Mouse (Mus musculus): ENCODE results near the gene Mcm7.
"Not testable (repeated sequence)": the region's sequence is repeated elsewhere in the genome, so short reads cannot be mapped to it uniquely, and the experiment has no call there.

Mcm7 gene

DNA sequence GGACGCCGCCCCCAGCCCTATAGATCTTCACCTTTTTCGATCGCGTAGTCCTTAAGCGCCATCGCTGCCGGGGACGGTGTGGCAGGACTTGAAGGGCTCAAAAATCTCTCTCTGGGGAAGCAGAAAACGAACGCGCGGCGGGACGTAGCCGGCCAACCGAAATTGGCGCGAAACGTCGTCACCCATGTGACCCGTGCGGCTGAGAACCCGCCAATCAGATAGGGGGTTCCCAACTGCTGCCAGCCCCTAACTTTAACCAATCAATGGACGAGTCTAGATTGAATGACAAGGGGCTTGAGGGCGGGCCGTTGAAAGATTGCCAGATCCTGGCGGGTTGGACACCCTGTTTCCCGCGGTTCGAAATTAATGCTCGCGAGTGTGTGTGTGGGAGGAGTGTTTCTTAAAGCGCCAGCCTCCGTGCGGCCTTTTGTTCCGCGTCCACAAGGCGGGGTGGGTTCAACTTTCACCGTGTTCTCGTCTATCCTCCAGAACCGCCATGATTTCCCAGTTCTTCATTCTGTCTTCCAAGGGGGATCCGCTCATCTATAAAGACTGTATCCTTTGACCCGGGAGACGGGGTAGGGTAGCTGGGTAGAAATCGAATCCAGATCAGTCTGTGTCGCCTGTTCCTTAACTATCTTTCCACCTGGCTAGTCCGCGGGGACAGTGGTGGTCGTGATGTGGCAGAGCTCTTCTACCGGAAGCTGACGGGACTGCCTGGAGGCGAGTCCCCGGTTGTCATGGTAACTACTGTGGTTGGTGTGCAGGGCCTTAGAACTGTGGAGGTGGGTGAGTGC lies at the start of gene Mcm7, which contains the start of gene Ap4m1:
TSS of gene Mcm7 (minus strand) at position 728 of the 797 bp plus-strand sequence.
TSS of gene Ap4m1 (plus strand) at position 308 of the 797 bp plus-strand sequence.
- DNase-seq, result peak; percentile 99

DNA sequence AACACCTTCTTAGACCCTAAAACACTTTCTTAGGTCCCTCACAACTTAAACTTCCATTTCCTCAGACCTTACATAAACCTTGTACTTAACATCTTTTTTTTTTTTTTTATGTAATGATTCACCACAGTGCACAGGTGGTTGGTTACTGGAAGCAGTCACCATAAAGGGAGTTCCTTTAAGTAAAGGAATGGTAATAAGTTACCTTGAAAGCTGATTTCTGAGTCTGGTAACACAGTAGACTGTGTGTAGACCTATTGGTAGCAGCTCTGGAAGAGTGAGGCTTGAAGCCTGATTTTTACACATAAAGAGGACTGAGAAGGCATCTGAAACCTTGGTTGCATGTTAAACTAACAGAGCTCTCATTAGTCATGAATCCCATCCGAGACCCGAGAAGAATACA lies 47.6 kb upstream of the Mcm7 start:
- no peak for DNase-seq

DNA sequence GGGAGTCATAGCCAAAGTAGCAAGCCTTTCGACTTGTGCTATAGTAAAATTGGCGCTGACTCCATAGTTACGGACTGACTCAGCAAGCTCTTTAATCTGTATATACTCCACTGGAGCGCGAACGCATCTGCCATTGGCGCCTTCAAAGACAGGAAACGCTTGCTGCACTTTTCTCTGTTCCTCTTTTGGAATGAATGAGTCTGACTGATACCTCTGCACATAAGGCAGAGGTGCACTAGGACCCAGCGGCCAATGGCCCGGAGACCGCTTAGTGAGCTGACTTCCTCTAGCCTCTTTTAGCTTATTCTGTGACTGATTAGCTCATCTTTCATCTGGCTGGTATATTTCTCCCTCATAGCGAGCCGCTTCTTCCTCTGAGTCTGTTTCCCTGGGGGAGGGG lies 44.4 kb upstream of the Mcm7 start:
- DNase-seq, result not testable (repeated sequence)

DNA sequence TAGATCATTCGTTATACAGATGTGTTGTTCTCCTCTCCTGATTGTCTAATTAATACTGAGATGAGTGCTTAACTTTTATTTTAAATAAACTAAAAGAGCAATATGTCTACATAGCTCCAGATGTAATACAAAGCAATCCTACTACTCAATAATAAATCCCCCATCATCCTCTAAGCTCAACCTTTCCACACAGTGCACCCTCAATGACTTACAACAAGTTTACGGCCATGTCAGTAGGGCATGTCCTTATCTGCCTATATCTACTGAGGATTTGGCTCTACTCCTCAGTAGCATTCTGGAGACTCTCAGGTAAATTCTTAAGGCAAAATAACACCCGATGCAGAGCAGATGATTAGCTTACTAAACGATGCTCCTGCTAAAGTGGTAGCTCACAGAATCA lies 35.7 kb upstream of the Mcm7 start:
- DNase-seq, result no peak

DNA sequence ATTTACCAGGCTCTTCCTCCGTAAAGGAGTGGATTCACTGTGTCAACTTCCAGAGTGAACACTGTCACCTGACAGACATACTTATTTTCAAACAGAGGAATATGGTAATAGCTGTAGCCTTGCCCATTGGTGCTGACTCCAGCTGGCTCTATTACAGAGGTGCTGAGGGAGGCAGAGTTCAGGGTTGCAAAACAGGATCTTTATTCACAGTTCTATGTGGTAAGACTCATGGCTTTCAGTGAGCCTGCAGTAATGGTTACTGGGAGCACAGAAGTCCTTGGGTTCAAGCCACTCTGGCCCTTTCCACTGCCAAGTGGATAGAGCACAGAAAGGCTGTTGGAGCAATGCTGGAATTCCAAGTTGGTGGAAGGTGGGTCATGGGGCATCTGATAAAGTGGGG lies 35.0 kb upstream of the Mcm7 start:
- DNase-seq, result no peak

DNA sequence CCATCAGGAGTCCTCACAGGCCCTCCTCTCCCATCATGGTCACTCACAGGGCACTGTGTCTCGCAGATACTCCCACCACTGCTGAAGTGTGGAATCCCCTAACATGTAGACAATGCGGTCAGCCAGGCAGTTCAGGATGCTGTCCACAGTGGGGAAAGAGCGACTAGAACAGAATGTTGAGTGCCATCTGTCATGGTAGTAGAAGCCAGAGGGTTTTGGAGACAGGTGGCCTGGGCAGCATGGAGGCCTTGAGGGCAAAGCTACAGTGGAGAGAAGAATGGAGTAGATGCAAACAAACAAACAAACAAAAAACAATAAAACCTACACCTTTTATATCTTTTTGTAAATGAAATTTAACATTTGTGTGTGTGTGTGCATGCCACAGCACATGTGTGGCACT lies 29.9 kb upstream of the Mcm7 start:
- no peak for DNase-seq

DNA sequence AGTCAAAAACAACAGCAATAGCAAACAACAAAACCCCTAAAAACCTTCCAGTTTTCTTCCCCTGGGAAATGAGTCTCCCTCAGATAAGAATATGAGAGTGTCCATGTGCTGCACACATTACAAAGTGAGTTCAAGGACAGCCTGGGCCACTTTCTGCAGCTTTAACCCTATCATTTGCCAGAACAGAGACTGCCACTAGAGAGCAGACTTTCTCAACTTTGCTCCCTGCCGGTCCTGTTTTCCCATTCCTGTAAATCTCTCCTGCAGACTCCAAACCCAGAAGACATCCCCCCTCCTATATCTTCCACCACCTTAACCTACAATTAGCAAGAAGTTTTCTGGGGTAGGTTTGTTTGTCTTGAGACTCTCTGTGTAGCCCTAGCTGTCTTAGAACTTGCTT lies 27.4 kb upstream of the Mcm7 start:
- DNase-seq, result peak; percentile 39

DNA sequence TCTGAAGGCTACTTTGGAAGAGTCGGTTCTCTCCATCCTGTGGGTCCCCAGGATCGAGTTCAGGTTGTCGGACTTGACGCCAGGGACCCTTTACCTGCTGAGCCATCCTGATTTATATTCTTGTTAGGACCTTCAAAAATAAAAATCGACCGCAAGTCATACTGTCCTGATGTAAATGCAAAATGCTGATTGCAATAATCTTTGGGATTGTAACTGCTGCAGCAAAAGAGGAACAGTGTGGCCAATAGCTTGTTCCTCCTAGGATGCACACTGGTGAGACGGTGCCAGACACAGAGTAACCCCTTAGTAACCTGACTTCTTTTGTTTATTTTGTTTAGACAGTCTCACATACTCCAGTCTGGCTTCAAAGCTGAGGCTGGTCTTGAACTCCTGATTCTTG lies 23.2 kb upstream of the Mcm7 start:
- DNase-seq, result no peak

DNA sequence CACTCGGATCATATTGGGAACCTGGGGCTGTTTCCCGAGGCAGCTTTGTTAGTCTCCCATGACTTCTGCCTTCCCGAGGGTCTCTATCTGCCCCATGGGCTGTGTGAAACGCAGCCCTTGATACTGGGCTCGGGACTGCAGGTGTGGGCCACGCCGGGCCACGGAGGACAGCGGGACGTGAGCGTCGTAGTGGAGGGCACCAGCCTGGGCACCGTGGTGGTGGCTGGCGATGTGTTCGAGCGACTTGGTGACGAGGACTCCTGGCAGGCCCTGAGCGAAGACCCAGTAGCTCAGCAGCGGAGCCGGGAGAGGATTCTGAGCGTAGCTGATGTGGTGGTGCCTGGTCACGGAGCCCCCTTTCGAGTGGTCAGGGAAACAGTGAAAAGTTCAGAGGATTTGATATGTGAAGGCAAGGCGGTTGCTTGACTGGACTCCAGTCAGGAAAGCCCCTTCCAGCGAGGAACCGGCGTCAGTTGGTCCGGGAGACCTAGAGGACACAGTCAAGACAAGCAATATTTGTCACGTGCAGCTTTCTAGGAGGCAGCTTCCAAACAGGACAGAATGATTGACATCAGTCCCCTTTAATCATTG lies 22.6 kb upstream of the Mcm7 start:
- peak; percentile 46 for DNase-seq

DNA sequence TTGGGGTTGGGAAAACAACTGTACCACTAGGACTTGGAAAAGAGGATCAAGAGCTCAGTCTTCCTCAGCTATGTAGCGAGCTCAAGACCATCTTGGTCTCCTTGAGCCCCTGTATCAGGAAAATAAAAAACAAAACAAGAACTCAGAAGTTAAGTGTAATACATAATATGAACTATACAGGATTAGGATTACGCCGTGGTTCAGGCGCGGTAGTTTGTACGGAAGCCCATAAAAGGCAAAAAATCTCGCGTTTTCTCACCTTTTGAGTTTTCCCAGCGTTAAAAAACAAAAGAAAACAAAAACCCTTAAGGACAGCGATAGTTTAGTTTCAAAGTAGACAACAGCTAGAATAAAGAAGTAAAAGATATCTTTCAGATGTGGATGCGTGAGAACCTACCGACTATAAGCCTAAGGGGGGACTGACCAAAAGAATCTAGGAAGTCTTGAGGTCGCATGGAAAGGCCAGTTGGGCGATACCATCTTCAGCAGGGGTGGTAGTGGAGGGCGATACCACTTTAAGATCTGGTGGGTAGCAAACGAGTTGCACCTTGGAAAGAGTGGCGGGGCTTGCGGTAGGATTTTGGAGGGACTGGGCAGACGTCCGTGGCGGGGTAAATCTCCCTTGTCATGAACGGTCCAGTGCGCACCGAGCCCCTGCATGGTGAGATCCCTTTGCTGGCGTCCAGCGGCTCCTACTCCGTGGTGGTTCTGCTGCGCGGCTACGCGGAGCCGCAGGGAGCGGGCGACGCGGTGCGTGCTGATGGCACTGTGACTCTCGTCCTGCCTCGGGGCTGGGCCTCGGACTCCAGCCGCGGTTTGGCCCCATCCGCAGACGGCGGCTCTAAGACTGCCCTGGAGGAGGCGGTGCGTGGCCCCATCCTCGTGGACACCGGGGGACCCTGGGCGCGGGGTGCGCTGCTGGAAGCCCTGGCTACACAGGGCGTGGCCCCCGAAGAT lies 21.8 kb upstream of the Mcm7 start, which contains the start of gene Mblac1:
TSS of gene Mblac1 (plus strand) at position 544 of the 957 bp plus-strand sequence.
- DNase-seq, result peak; percentile 95

DNA sequence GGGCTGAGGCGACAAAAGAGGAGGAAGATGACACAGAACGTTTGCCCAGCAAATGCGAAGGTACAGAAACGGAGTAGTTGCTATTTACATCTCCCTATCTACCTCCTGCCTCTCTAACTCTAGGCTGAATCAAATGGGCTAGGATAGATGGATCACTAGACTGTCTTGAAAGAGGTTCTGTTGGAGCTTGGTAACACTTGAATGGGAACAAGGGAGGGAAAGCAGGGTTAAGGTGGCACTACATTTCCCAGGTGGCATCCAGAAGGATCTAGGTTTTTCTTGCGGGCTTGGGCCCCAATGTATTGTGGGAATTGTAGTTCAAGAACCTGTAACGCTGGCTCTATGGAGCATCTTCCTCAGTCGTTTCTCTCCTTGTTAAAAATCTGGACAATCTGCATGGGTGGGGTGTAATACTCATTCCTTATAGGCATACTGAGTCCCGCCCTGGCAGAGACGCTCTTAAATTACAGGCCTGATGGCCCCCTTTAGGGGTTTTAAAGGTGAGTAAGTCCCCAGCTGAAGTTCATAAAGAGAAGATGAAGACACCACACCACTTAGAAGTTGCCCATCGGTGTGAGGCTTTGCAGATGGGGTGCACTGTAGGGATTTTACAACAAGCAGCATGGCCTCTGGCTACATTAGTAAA lies 15.6 kb upstream of the Mcm7 start:
- DNase-seq, result peak; percentile 91

DNA sequence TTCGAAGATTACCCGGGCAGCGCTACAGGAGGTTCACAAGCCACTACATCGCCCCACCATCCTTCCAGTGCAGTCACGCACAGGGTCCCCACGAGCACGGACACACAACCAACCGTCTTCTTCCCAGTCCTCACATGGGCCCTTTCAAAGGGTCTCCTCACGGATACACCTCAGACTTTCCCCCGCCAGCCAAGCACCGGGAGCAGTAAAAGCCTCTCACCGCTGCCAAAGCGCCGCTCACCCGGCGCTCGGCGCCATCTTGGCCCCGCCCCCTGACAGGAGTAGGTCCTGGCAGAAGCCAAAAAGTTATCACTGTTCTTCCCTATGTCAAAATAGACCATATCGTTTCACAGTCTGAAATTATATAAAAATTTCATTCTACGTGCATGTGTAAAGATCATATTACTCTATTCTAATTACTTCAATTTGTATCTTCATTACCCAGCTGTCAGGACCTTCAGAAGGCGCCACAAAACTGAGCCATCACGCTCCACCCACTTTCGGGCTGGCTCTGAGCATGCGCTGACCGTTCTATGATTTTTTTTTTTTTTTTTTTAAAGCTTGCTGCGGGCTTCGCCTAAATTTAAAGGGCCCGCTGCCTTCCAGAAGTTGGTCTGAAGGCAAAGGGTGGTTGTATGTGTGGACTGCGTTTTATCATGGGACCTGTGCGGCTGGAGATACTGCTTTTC lies 14.9 kb upstream of the Mcm7 start, which contains the start of the genes Taf6 and Cnpy4:
TSS of gene Taf6 (minus strand) at position 502 of the 689 bp plus-strand sequence.
TSS of gene Cnpy4 (plus strand) at position 536 of the 689 bp plus-strand sequence.
- peak; percentile 95 for DNase-seq

DNA sequence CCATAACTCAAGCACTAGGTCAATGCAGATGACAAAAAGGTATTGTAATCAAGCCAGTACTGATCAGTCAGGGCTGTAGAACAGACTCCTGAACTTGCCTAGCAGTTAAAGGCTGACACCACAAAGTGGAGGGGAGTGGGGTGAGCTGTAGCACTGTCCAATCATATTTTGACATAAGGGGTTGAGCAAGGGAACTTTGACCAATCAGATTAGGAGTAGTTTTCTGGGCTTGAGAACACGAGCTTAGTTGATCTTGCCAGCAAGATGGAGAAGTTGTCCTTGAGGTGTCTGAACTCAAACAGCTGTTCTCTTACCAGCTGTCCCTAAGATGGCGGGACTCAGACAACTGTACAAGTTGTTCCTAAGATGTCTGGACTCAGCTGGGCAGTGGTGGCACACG lies 995 bp upstream of the Mcm7 start:
- no peak for DNase-seq

DNA sequence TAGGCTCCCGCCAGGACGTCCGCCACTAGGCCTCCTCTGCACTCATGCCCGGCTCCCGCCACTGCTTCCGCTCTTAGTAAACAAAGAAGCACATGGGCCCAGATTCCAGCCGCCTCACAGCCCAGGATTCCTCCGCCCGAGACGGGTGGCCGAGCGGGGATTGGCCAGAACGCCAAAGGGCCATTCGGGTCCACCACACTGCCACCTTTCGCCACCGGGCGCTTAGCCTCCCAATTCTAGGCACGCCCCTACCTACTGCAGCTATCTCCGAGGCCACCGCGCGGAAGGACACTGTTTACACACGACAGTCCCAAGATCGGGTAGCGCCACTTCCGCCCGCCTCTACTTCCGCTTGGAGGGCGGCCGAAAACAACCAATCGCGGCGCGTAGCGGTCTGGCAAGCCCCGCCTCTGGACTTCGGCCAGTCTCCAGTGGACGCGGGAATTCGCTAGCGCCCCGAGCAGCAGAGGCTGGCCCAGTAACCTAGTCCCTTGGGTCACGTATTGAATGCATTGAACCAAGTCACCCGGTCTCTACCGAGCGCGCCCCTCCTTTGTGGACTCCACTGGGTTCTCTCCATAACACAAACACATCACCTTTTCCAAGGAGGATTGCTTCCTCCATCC lies 1.2 kb downstream of the Mcm7 start:
- DNase-seq, result peak; percentile 99

DNA sequence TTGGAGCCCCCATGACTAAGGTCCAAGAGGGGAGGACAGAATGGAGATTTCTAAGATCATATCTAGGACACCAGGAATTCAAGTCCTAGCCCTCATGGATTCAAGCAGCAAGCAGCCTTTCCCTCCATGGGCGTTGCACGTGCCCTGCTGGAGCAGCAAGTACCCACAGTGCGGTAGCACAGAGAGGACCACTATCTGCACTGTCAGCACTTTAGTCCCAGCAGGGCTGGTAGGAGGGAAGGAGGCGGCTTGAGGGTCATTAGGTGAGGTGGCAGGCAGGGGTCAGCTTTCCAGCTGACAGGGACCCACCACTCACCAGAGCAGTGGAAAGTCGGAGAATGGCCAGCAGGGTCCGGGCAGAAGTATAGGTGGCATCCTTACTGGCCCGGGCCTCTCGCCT lies 6.6 kb downstream of the Mcm7 start:
- no peak for DNase-seq

DNA sequence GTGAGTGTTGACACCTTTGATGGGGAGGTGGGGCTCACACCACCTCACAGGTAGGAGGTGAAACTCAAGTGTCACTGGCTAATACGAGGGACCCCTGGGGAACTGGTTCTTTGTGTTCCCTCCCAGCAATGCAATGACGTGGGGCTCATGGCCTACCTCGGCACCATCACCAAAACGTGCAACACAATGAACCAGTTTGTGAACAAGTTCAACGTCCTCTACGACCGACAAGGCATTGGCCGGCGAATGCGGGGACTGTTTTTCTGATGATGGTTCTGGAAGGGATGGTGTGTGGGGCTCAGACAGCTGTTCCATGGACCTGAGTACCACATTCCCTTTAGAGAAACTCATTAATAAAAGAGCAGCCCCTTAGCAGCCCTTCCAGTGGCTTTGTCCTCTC lies 8.6 kb downstream of the Mcm7 start:
- no peak for DNase-seq

DNA sequence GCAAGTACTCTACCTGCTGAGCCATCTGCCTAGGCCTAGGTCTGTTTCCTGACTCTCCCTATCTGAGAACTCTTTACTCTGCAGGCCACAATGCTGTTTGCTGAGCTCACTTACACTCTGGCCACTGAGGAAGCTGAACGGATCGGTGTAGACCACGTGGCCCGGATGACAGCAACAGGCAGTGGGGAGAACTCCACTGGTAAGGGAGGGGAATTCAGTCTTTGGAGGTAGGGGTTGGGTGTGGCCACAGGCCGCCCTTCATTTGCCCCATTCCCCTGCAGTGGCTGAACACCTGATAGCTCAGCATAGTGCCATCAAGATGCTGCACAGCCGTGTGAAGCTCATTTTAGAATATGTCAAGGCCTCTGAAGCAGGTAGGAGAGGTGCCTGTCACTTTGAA lies 9.2 kb downstream of the Mcm7 start:
- no peak for DNase-seq

DNA sequence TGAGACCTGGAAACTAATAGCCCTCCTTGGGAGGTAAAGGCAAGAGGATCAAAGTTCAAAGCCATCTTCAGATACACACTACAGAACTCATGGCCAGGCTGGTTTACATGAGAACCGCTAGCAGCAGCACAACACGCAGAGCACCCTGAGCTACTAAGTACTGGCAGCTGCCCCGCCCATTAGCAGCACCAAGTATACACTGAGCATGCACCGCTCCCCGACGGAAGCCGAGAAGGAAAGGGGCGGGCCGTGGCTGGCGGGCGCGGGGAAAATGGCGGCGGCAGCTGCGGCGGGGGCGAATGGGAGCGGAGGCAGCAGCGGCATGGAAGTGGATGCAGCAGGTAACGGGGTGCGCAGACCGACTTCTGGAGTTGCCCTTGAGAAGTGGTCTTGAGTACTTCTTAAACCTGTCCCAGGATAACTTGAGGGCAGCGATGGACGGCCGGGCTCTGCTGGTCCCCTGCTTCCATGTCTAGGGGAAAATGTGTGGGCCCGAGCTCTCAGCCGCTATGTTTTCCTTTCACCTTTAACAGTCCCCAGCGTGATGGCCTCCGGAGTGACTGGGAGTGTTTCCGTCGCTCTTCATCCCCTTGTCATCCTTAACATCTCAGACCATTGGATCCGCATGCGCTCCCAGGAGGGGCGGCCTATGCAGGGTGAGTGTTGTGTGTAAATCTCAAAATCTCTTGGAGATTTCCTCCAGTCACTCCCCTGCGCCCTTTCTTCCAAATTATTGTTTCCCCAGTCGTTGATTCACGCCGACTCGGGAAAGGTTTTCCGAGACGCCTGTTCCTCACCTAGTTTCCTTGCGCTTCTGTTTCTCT lies 11.2 kb downstream of the Mcm7 start, which contains the start of gene Cops6:
TSS of gene Cops6 (plus strand) at position 230 of the 824 bp plus-strand sequence.
- peak; percentile 97 for DNase-seq

DNA sequence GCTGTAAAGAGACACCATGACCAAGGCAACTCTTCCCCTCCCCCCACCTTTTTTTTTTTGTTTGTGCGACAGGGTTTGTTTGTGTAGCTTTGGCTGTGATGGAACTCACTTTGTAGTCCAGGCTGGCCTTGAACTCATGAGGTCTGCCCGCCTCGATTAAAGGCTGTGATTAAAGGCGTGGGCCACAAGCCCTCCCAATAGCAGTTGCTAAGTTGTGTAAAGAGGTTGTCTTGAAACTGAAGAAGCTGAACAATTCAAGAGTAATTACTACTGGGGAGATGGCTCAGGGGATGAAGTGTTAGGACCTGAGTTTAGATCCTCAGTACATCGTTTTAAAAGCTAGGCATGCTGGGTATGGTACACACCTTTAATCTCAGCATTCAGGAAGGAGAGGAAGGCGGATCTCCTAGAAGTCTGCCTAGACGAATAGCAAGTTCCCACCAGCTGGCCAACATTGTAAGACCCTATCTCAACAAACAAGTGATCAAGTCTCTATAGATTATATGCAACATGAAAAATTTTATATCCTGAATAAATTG lies 11.9 kb downstream of the Mcm7 start:
- no peak for DNase-seq

DNA sequence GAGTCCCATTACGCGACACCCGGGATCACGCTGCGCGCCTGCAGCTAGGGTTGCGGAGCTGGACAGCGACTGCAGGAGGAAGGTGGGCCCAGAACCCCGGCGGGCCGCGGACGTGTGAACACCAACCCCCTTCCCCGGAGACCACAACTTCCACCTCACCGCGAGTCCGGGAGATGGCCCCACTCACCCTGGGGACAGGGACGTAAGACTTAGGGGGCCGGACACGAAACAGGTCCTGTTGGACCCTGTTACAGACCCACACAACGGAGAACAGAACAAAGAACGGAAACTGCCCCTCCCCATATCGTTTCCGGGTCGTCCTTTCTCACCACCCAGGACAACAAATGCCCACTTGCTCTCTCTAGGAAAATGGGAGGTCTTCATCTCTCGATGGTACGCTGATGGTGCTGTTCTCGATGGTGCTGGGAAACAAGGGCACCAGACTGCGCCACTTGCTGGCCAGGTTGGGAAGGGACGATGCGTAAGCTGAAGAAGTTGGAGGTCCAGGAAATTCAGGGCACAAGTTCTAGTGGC lies 16.7 kb downstream of the Mcm7 start, which contains the start of gene Zfp113:
TSS of gene Zfp113 (minus strand) at position 302 of the 534 bp plus-strand sequence.
- peak; percentile 99 for DNase-seq
